Comparison of ENCODE assay signal across 8 mouse cellular contexts in the genomic region with DNA sequence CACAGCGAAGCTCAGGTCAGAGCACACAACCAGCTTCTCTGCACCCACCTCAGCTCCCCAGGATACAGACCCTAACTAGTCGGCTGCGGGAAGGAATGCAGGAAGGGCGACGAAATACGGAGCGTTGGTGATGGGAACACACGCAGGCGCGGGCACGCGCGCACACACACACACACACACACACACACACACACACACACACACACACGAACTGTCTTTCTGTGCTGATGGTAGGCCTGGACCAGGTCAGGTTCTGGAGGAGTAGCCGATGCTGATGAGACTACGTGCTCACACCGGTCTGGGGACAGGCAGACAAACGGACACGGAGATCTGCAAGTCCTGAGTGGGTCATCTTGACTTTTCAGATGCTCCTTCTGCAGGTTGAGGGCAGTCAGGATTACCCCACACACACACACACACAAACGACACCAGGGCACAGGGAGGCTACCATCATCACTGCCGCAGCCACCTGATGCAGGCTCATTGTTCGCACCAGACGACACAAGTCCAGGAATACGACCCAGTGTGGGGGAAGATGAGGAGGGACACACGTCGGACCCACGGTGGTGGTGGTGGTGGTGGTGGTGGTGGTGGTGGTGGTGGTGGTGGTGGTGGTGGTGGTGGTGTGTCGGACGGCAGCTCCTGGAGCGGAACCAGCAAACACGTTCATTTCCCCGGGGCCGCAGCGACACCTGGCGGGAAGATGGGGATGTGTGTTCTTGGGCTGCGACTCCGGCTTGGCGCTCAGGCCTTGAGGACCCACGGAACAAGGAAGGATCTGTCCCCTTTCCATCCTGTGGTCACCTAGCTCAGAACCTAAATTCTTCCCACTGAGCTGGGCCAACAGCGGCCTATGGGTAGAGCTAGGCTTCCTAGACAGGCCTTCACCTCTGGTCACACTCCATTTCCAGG. TPM values are rescaled to one million over a fixed set of nuclear protein-coding genes. Genes with fewer than 3 reads are reported as not detected.
DNase-seq lines count a peak whose midpoint lies in the region; ATAC-seq and TF ChIP-seq lines count a peak whose summit lies in the region.
"Not testable (repeated sequence)": the region's sequence is repeated elsewhere in the genome, so short reads cannot be mapped to it uniquely, and the experiment has no call there.

A gene (minus strand): TSS at position 160 of the 912 bp plus-strand sequence.

- not testable (repeated sequence) for H3K36me3 ChIP-seq in embryonic facial prominence, embryonic 14.5 days (ENCODE audit: control insufficient read depth, insufficient read depth, low read length); heart, embryonic 10.5 days; limb, embryonic 11.5 days (ENCODE audit: control insufficient read depth, insufficient read depth, low read length); midbrain, embryonic 16.5 days (ENCODE audit: control insufficient read depth, insufficient read depth, low read length)

- H3K9me3 ChIP-seq in embryonic facial prominence, embryonic 14.5 days (ENCODE audit: control insufficient read depth, low read length); heart, embryonic 10.5 days; limb, embryonic 11.5 days (ENCODE audit: control insufficient read depth, low read length); midbrain, embryonic 16.5 days (replicated peaks; ENCODE audit: control insufficient read depth, low read length, poor library complexity, severe bottlenecking): not testable (repeated sequence)

- WGBS in embryonic facial prominence, embryonic 14.5 days, result 3% methylated on average over 24 of the region's 40 CpGs
- WGBS in heart, embryonic 10.5 days, result 14% methylated on average over 35 of the region's 40 CpGs
- 9% methylated on average over 32 of the region's 40 CpGs for WGBS in limb, embryonic 11.5 days
- WGBS in midbrain, embryonic 16.5 days, result 11% methylated on average over 26 of the region's 40 CpGs

- TF ChIP-seq POLR2A in bone marrow macrophage, adult 2 months (IDR thresholded peaks at IDR 0.05; ENCODE audit: borderline replicate concordance, low read depth, low read length), result not testable (repeated sequence)

- not testable (repeated sequence) for H3K27me3 ChIP-seq in embryonic facial prominence, embryonic 14.5 days (replicated peaks; ENCODE audit: control insufficient read depth, insufficient read depth, low read length); limb, embryonic 11.5 days (ENCODE audit: control insufficient read depth, insufficient read depth, low read length); midbrain, embryonic 16.5 days (ENCODE audit: control insufficient read depth, insufficient read depth, low read depth, low read length)
- H3K27me3 ChIP-seq in heart, embryonic 10.5 days (ENCODE audit: insufficient read depth, poor library complexity, severe bottlenecking), result peaks cover 22% of the 10 kb centered on the region

- DNase-seq in 3T3-L1 (ENCODE audit: low read depth, low spot score), result peak; percentile 41
- DNase-seq in embryonic facial prominence, embryonic 14.5 days (ENCODE audit: low spot score); heart, embryonic 10.5 days (ENCODE audit: low spot score): not testable (repeated sequence)
- peak; percentile 82 for DNase-seq in kidney, adult 9 months
- DNase-seq in limb, embryonic 11.5 days (ENCODE audit: low spot score), result peak; percentile 87
- peak; percentile 47 to 61 for DNase-seq in spleen, postnatal 14 days (ENCODE audit: low spot score in 2 of 2)

- H3K4me3 ChIP-seq in bone marrow macrophage, adult 2 months (ENCODE audit: insufficient read depth, low read length), result peak within 1 kb of the TSS; percentile 51
- H3K4me3 ChIP-seq in embryonic facial prominence, embryonic 14.5 days (ENCODE audit: low read depth, low read length); limb, embryonic 11.5 days (ENCODE audit: low read depth, low read length); midbrain, embryonic 16.5 days (ENCODE audit: low read depth, low read length): not testable (repeated sequence)
- peak within 1 kb of the TSS; percentile 29; the same call in 1 of the 2 replicates for H3K4me3 ChIP-seq in heart, embryonic 10.5 days

- ATAC-seq in embryonic facial prominence, embryonic 14.5 days (ENCODE audit: low read depth); limb, embryonic 11.5 days (ENCODE audit: insufficient number of reproducible peaks, low FRiP score, low TSS enrichment, low read depth): not testable (repeated sequence)
- ATAC-seq in midbrain, embryonic 16.5 days, result 0 out of 2 replicates have a peak, but pooled peaks have one; percentile 62

- TF ChIP-seq CTCF in bone marrow macrophage, adult 2 months (IDR thresholded peaks at IDR 0.05; ENCODE audit: low read depth, low read length), result not testable (repeated sequence)

- H3K4me2 ChIP-seq in embryonic facial prominence, embryonic 14.5 days (ENCODE audit: low read depth, low read length); limb, embryonic 11.5 days (ENCODE audit: low read depth, severe bottlenecking): not testable (repeated sequence)
- H3K4me2 ChIP-seq in midbrain, embryonic 16.5 days (ENCODE audit: low read length), result peak within 1 kb of the TSS; percentile 31; the same call in 1 of the 2 replicates

- not testable (repeated sequence) for H3K4me1 ChIP-seq in bone marrow macrophage, adult 2 months (ENCODE audit: control insufficient read depth, insufficient read depth, low read length); embryonic facial prominence, embryonic 14.5 days (ENCODE audit: control insufficient read depth, insufficient read depth, low read length); heart, embryonic 10.5 days; limb, embryonic 11.5 days (ENCODE audit: control insufficient read depth, insufficient read depth, low read length); midbrain, embryonic 16.5 days (ENCODE audit: control insufficient read depth, insufficient read depth, low read length)

- not testable (repeated sequence) for H3K27ac ChIP-seq in bone marrow macrophage, adult 2 months (ENCODE audit: insufficient read depth, low read depth, low read length); embryonic facial prominence, embryonic 14.5 days (replicated peaks; ENCODE audit: low read depth, low read length); heart, embryonic 10.5 days; limb, embryonic 11.5 days (replicated peaks; ENCODE audit: low read depth, low read length); midbrain, embryonic 16.5 days (ENCODE audit: low read length)

- not testable (repeated sequence) for H3K9ac ChIP-seq in embryonic facial prominence, embryonic 14.5 days (ENCODE audit: low read depth, low read length); limb, embryonic 11.5 days (ENCODE audit: low read length); midbrain, embryonic 16.5 days (ENCODE audit: low read depth, low read length)

RNA-seq across cellular contexts. Expression of the gene that starts here (rescaled TPM):
- polyA plus RNA-seq in bone marrow macrophage, adult 2 months (2012; ENCODE audit: insufficient read depth, insufficient read length, missing spikeins), result not detected in 2 replicates
- polyA plus RNA-seq in embryonic facial prominence, embryonic 14.5 days (2014; fragmentation: Nextera tagmentation; extraction: Ambion mirVana), result 12.8 and 13.0 TPM in 2 replicates
- 2.6 and 8.9 TPM in 2 replicates for polyA plus RNA-seq in heart, embryonic 10.5 days (2016; fragmentation: Nextera tagmentation; extraction: Ambion mirVana)
- polyA plus RNA-seq in limb, embryonic 11.5 days (2014; fragmentation: Nextera tagmentation; extraction: Ambion mirVana), result 5.6 and 9.2 TPM in 2 replicates
- polyA plus RNA-seq in midbrain, embryonic 16.5 days (2015; fragmentation: Nextera tagmentation; extraction: Ambion mirVana), result 28.1 and 28.3 TPM in 2 replicates
